Mouse (Mus musculus): ENCODE results near the gene Btbd7. TPM values are rescaled to one million over a fixed set of nuclear protein-coding genes. Genes with fewer than 3 reads are reported as not detected.
A peak's percentile ranks its signal among the peaks of the same experiment; 100 is the strongest.

The Btbd7 gene
- total and polyA plus RNA-seq, 3 experiments = 8.6 to 25.7 (median 24.0) TPM

DNA sequence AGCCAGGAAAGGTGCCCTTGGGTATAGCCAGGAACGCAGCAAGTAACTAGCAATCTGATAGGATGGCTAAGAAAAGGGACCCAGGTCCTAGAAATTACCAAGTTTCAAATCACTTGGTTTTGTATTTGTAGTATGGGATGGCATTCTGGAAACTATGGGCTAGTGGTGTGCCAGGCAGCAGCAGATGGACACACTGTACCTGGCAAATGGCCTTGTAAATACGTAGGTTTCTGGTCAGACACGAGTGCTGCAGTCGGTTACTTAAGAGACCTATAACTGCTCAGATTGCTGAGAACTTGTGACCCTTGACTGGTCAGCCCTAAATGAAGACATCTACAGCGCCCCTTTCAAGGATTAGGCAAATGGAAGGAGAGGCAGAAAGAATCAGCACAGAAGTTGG, 100.1 kb downstream of the Btbd7 start:
- Histone ChIP-seq H3K27ac (no peak overlapping the region), H3K27me3 (ENCODE audit: control insufficient read depth, insufficient read depth, low read length) (no peaks in the 10 kb centered on the region), H3K4me3 (no peak overlapping the region), H3K9ac (ENCODE audit: low read depth, low read length) (no peak overlapping the region), H3K4me1 (ENCODE audit: control insufficient read depth, insufficient read depth, low read length) (no peaks in the 10 kb centered on the region), H3K36me3 (ENCODE audit: control insufficient read depth, insufficient read depth, low read length) (no peaks in the 10 kb centered on the region), H3K79me2 (replicated peaks; ENCODE audit: control insufficient read depth, insufficient read depth, low read length) (no peaks in the 10 kb centered on the region)
- intact Hi-C loops (cut with DNase I) = no loop called here
- TF ChIP-seq CTCF (IDR thresholded peaks at IDR 0.05) (no peak), POLR2A (IDR thresholded peaks at IDR 0.05; ENCODE audit: insufficient read depth, low read depth, low read length) (no peak), EP300 (IDR thresholded peaks at IDR 0.05; ENCODE audit: insufficient read depth, low read depth, low read length) (no peak)
- 85% methylated on average over 5 of the region's 5 CpGs for WGBS
- no peak for DNase-seq

DNA sequence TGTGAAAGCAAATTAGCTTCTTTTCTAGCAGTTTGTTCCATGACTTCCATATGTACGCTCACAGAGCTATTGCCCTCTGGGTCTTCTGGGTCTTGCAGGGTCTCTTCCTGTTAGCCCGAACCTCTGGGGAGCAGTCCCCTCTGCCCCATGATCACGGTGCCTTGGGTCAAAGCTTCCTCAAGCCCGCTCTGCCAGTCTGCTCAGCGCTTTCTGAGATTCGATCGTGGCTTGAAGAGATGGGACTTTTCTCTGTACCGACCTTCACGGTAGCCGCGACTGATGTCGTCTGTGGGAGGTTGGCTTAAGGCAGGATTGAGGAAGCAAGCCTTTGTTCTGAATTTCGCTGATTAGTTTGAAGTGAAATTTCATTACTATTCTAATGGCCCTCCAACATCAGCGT, 102.2 kb downstream of the Btbd7 start:
- H3K36me3 ChIP-seq (ENCODE audit: control insufficient read depth, insufficient read depth, low read length) = no peaks in the 10 kb centered on the region
- TF ChIP-seq CTCF (IDR thresholded peaks at IDR 0.05) (no peak), EP300 (IDR thresholded peaks at IDR 0.05; ENCODE audit: insufficient read depth, low read depth, low read length) (no peak), POLR2A (IDR thresholded peaks at IDR 0.05; ENCODE audit: insufficient read depth, low read depth, low read length) (no peak)
- no peaks in the 10 kb centered on the region for H3K27me3 ChIP-seq (ENCODE audit: control insufficient read depth, insufficient read depth, low read length)
- 81% methylated on average over 14 of the region's 14 CpGs for WGBS
- H3K9ac ChIP-seq (ENCODE audit: low read depth, low read length) = no peak overlapping the region
- no peaks in the 10 kb centered on the region for H3K4me1 ChIP-seq (ENCODE audit: control insufficient read depth, insufficient read depth, low read length)
- no peaks in the 10 kb centered on the region for H3K79me2 ChIP-seq (replicated peaks; ENCODE audit: control insufficient read depth, insufficient read depth, low read length)
- intact Hi-C loops (cut with DNase I) = no loop called here
- no peak overlapping the region for H3K27ac ChIP-seq
- H3K4me3 ChIP-seq = no peak overlapping the region
- no peak for DNase-seq

DNA sequence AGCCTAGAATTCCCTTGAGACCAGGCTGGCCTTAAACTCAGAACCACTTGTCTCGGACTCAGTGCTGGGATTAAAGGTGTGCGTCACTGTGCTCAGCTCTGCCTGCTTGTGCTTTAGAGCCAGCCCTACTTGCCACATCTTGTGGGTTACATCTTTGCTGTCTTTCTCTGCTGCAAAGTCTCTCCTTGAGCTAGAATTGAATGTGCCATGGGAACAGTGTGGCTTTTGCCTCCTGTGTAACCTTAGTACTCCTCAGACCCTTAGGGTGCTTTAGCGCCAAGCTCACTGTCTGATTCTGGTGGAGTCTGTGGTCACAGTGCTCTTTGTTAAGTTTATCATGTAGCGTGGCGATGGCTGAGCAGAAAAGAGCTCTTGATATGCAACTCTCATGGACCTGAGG, 105.6 kb downstream of the Btbd7 start:
- H3K27me3 ChIP-seq (ENCODE audit: control insufficient read depth, insufficient read depth, low read length) = no peaks in the 10 kb centered on the region
- intact Hi-C loops (cut with DNase I) = no loop called here
- DNase-seq = no peak
- H3K4me3 ChIP-seq = no peak overlapping the region
- H3K79me2 ChIP-seq (replicated peaks; ENCODE audit: control insufficient read depth, insufficient read depth, low read length) = no peaks in the 10 kb centered on the region
- H3K27ac ChIP-seq = no peak overlapping the region
- TF ChIP-seq EP300 (IDR thresholded peaks at IDR 0.05; ENCODE audit: insufficient read depth, low read depth, low read length) (no peak), CTCF (IDR thresholded peaks at IDR 0.05) (no peak), POLR2A (IDR thresholded peaks at IDR 0.05; ENCODE audit: insufficient read depth, low read depth, low read length) (no peak)
- no peak overlapping the region for H3K9ac ChIP-seq (ENCODE audit: low read depth, low read length)
- 92% methylated on average over 5 of the region's 5 CpGs for WGBS
- no peaks in the 10 kb centered on the region for H3K4me1 ChIP-seq (ENCODE audit: control insufficient read depth, insufficient read depth, low read length)
- H3K36me3 ChIP-seq (ENCODE audit: control insufficient read depth, insufficient read depth, low read length) = no peaks in the 10 kb centered on the region

DNA sequence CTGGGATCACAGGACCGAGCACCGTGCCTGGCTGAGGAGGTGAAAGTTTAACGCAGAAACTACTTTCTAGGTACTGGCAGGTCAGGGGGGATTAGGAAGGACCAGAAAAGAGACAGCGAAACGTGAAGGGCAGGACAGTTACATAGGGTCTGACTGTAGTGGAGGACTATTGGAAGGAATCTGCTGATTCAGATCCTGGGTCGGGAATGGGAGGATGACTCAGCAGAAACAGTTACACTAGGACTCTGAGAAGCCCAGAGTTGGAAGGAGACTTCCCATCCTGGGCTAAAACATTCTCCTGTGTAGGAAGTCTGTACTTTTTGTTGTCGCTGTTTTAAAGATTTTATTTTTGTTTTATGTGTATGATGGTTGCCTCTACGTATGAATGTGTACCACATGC, 106.7 kb downstream of the Btbd7 start:
- no peak overlapping the region for H3K27ac ChIP-seq
- intact Hi-C loops (cut with DNase I) = no loop called here
- H3K4me3 ChIP-seq = no peak overlapping the region
- H3K4me1 ChIP-seq (ENCODE audit: control insufficient read depth, insufficient read depth, low read length) = no peaks in the 10 kb centered on the region
- DNase-seq = no peak
- WGBS = 95% methylated on average over 8 of the region's 8 CpGs
- no peaks in the 10 kb centered on the region for H3K27me3 ChIP-seq (ENCODE audit: control insufficient read depth, insufficient read depth, low read length)
- no peak overlapping the region for H3K9ac ChIP-seq (ENCODE audit: low read depth, low read length)
- TF ChIP-seq CTCF (IDR thresholded peaks at IDR 0.05) (no peak), POLR2A (IDR thresholded peaks at IDR 0.05; ENCODE audit: insufficient read depth, low read depth, low read length) (no peak), EP300 (IDR thresholded peaks at IDR 0.05; ENCODE audit: insufficient read depth, low read depth, low read length) (no peak)
- H3K79me2 ChIP-seq (replicated peaks; ENCODE audit: control insufficient read depth, insufficient read depth, low read length) = no peaks in the 10 kb centered on the region
- no peaks in the 10 kb centered on the region for H3K36me3 ChIP-seq (ENCODE audit: control insufficient read depth, insufficient read depth, low read length)

DNA sequence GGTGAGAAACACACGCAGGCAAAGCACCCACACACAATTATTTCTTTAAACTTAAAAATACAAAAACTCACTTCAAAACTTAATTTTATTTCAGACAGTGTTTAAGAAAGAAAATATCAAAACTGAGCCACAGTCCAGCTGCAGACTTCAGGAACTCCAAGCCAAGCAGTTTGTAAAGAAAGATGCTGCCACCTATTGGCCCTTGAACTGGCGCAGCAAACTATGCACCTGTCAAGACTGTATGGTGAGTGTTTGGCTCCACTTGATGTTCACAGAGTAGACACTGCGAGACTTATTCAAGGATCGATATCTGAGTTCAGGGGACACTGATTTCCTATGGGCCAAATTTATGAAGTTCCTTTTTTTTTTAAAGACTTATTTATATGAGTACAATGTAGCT, 109.3 kb downstream of the Btbd7 start:
- Histone ChIP-seq H3K27me3 (ENCODE audit: control insufficient read depth, insufficient read depth, low read length) (no peaks in the 10 kb centered on the region), H3K4me1 (ENCODE audit: control insufficient read depth, insufficient read depth, low read length) (no peaks in the 10 kb centered on the region), H3K4me3 (no peak overlapping the region), H3K36me3 (ENCODE audit: control insufficient read depth, insufficient read depth, low read length) (no peaks in the 10 kb centered on the region; the same call in 1 of the 2 replicates), H3K27ac (no peak overlapping the region), H3K79me2 (replicated peaks; ENCODE audit: control insufficient read depth, insufficient read depth, low read length) (no peaks in the 10 kb centered on the region), H3K9ac (ENCODE audit: low read depth, low read length) (no peak overlapping the region)
- intact Hi-C loops (cut with DNase I) = no loop called here
- 94% methylated on average over 4 of the region's 4 CpGs for WGBS
- no peak for DNase-seq
- TF ChIP-seq CTCF (IDR thresholded peaks at IDR 0.05) (peak; percentile 53), EP300 (IDR thresholded peaks at IDR 0.05; ENCODE audit: insufficient read depth, low read depth, low read length) (no peak), POLR2A (IDR thresholded peaks at IDR 0.05; ENCODE audit: insufficient read depth, low read depth, low read length) (no peak)

DNA sequence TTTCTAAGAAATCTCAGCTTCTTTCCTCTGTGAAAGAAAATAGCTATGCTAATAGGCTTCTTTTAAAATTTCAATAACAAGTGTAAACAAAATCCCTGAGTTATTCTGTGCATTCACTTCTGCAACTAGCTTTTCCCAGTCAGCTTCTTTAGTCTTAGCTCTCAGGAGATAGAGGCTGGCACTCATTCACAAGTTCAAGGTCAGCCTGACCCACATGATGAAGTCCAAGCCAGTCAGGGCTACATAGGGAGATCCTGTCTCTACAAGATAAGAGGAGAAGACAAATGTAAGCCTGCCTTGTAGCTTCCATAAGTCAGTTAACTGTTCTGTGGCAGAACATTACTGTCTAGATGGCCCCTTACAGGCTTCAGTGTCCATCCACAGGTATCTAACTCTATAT, 114.6 kb downstream of the Btbd7 start:
- Histone ChIP-seq H3K27me3 (ENCODE audit: control insufficient read depth, insufficient read depth, low read length) (no peaks in the 10 kb centered on the region), H3K9ac (ENCODE audit: low read depth, low read length) (no peak overlapping the region), H3K4me3 (no peak overlapping the region), H3K79me2 (replicated peaks; ENCODE audit: control insufficient read depth, insufficient read depth, low read length) (0 out of 2 replicates have a peak, but pooled peaks cover 1% of the 10 kb centered on the region), H3K27ac (no peak overlapping the region), H3K4me1 (ENCODE audit: control insufficient read depth, insufficient read depth, low read length) (peaks cover 3% of the 10 kb centered on the region), H3K36me3 (ENCODE audit: control insufficient read depth, insufficient read depth, low read length) (no peaks in the 10 kb centered on the region; the same call in none of the 2 replicates)
- intact Hi-C loops (cut with DNase I) = no loop called here
- TF ChIP-seq CTCF (IDR thresholded peaks at IDR 0.05) (no peak), POLR2A (IDR thresholded peaks at IDR 0.05; ENCODE audit: insufficient read depth, low read depth, low read length) (no peak), EP300 (IDR thresholded peaks at IDR 0.05; ENCODE audit: insufficient read depth, low read depth, low read length) (no peak)
- no peak for DNase-seq
